Mouse (Mus musculus) hindbrain, embryonic 12.5 days (tissue): ENCODE measurements around the gene Gm49368. TPM values are rescaled to one million over a fixed set of nuclear protein-coding genes. Genes with fewer than 3 reads are reported as not detected.
"Not testable (repeated sequence)": the region's sequence is repeated elsewhere in the genome, so short reads cannot be mapped to it uniquely, and the experiment has no call there.

Experiments
- ATAC-seq: fragments of 200-750 bp; cut with Nextera tagmentation; 2 replicates; pipeline ENCODE4 v1.8.0; 2017; ENCODE audit warnings: moderate TSS enrichment; ENCODE audit not compliant: low FRiP score
- H3K27ac ChIP-seq: fragments of 300-500 bp; sonication (generic); 2 replicates; pipeline ENCODE4 v1.5.1; 2016; ENCODE audit warnings: mild to moderate bottlenecking
- H3K27me3 ChIP-seq: fragments of 300-500 bp; sonication (generic); 2 replicates; pipeline ENCODE4 v1.6.1; 2016; ENCODE audit warnings: mild to moderate bottlenecking
- H3K36me3 ChIP-seq: fragments of 300-500 bp; sonication (generic); 2 replicates; pipeline ENCODE4 v1.6.1; 2016; ENCODE audit warnings: mild to moderate bottlenecking
- H3K4me1 ChIP-seq: fragments of 300-500 bp; sonication (generic); 2 replicates; pipeline ENCODE4 v1.6.1; 2016
- H3K4me2 ChIP-seq: fragments of 300-500 bp; sonication (generic); replicated peaks from 2 replicates; pipeline ENCODE4 v1.6.1; 2016; ENCODE audit warnings: mild to moderate bottlenecking
- H3K4me3 ChIP-seq: fragments of 300-500 bp; sonication (generic); 2 replicates; pipeline ENCODE4 v1.5.1; 2016; ENCODE audit warnings: mild to moderate bottlenecking
- H3K9ac ChIP-seq: fragments of 300-500 bp; sonication (generic); 2 replicates; pipeline ENCODE4 v1.6.1; 2016; ENCODE audit warnings: mild to moderate bottlenecking, moderate library complexity
- H3K9me3 ChIP-seq: fragments of 300-500 bp; sonication (generic); replicated peaks from 2 replicates; pipeline ENCODE4 v1.6.1; 2016; ENCODE audit warnings: mild to moderate bottlenecking
- WGBS: fragments of 180-500 bp; shearing (Covaris S2); methylation state at CpG from one replicate; pipeline ENCODE4 v1.1.7; 2016; 5-methylcytosine and 5-hydroxymethylcytosine counted together
- polyA plus RNA-seq: library from polyadenylated mRNA; unstranded; fragments of >200 nt; fragmentation: Nextera tagmentation; extraction: Ambion mirVana; gene quantifications from 2 replicates; pipeline ENCODE4 v1.2.1, GENCODE M21; 2016

Gene Gm49368
- not detected in 2 replicates for polyA plus RNA-seq

- Histone ChIP-seq H3K4me3 (no peak within 1 kb of the TSS), H3K36me3 (no peaks in the 10 kb centered on the region), H3K9me3 (no peaks in the 10 kb centered on the region), H3K27me3 (no peaks in the 10 kb centered on the region), H3K9ac (no peak within 1 kb of the TSS), H3K4me2 (no peak within 1 kb of the TSS), H3K27ac (no peak within 1 kb of the TSS), H3K4me1 (no peaks in the 10 kb centered on the region)
- no peak for ATAC-seq
- WGBS = 88% methylated on average over 7 of the region's 7 CpGs
Observed at GRCm38 (mm10) chr7:128062456-128062855, at the start of gene Gm49368, which contains the start of gene Itgam. Gene Gm49368, plus strand, starts transcription at chr7:128062683. Gene Itgam, plus strand, starts transcription at chr7:128062640.

- H3K4me3 ChIP-seq = no peak overlapping the region
- no peak overlapping the region for H3K4me2 ChIP-seq
- H3K27me3 ChIP-seq = no peaks in the 10 kb centered on the region
- H3K36me3 ChIP-seq = no peaks in the 10 kb centered on the region
- no peaks in the 10 kb centered on the region for H3K4me1 ChIP-seq
- no peaks in the 10 kb centered on the region for H3K9me3 ChIP-seq
- ATAC-seq = no peak
- H3K9ac ChIP-seq = no peak overlapping the region
- WGBS = 94% methylated on average over 13 of the region's 13 CpGs
- H3K27ac ChIP-seq = no peak overlapping the region
Observed at GRCm38 (mm10) chr7:128013116-128013515, 49.4 kb upstream of the Gm49368 start.

GRCm38 (mm10) chr7:128016134-128016533, 46.3 kb upstream of the Gm49368 start:
- H3K9ac ChIP-seq, H3K4me1 ChIP-seq, H3K27me3 ChIP-seq, H3K4me3 ChIP-seq, H3K9me3 ChIP-seq, H3K36me3 ChIP-seq, H3K27ac ChIP-seq, ATAC-seq, H3K4me2 ChIP-seq: not testable (repeated sequence)
- 81% methylated on average over 5 of the region's 5 CpGs for WGBS

- ATAC-seq = no peak
- Histone ChIP-seq H3K4me2 (no peak overlapping the region), H3K9me3 (no peaks in the 10 kb centered on the region), H3K9ac (no peak overlapping the region), H3K36me3 (no peaks in the 10 kb centered on the region), H3K27me3 (no peaks in the 10 kb centered on the region), H3K27ac (no peak overlapping the region), H3K4me3 (no peak overlapping the region), H3K4me1 (no peaks in the 10 kb centered on the region)
- WGBS = 91% methylated on average over 6 of the region's 6 CpGs
Observed at GRCm38 (mm10) chr7:128016650-128017049, 45.8 kb upstream of the Gm49368 start.

GRCm38 (mm10) chr7:128018275-128018674, 44.2 kb upstream of the Gm49368 start:
- no peaks in the 10 kb centered on the region for H3K4me1 ChIP-seq
- 86% methylated on average over 3 of the region's 3 CpGs for WGBS
- H3K9me3 ChIP-seq = no peaks in the 10 kb centered on the region
- H3K4me3 ChIP-seq = no peak overlapping the region
- H3K27ac ChIP-seq = no peak overlapping the region
- H3K9ac ChIP-seq = no peak overlapping the region
- no peak overlapping the region for H3K4me2 ChIP-seq
- H3K27me3 ChIP-seq = no peaks in the 10 kb centered on the region
- H3K36me3 ChIP-seq = no peaks in the 10 kb centered on the region
- no peak for ATAC-seq

- Histone ChIP-seq H3K4me1 (no peaks in the 10 kb centered on the region), H3K27ac (no peak overlapping the region), H3K4me3 (no peak overlapping the region), H3K4me2 (no peak overlapping the region), H3K36me3 (no peaks in the 10 kb centered on the region), H3K27me3 (no peaks in the 10 kb centered on the region), H3K9ac (no peak overlapping the region), H3K9me3 (no peaks in the 10 kb centered on the region)
- no peak for ATAC-seq
- WGBS = 86% methylated on average over 2 of the region's 2 CpGs
Observed at GRCm38 (mm10) chr7:128019187-128019586, 43.3 kb upstream of the Gm49368 start.

GRCm38 (mm10) chr7:128022974-128023373, 39.5 kb upstream of the Gm49368 start:
- no peaks in the 10 kb centered on the region for H3K36me3 ChIP-seq
- H3K9ac ChIP-seq = no peak overlapping the region
- H3K4me3 ChIP-seq = no peak overlapping the region
- no peak for ATAC-seq
- no peaks in the 10 kb centered on the region for H3K9me3 ChIP-seq
- H3K4me2 ChIP-seq = no peak overlapping the region
- WGBS = 66% methylated on average over 8 of the region's 8 CpGs
- no peaks in the 10 kb centered on the region for H3K4me1 ChIP-seq
- H3K27ac ChIP-seq = no peak overlapping the region
- no peaks in the 10 kb centered on the region for H3K27me3 ChIP-seq

- ATAC-seq = no peak
- Histone ChIP-seq H3K9ac (no peak overlapping the region), H3K27me3 (no peaks in the 10 kb centered on the region), H3K4me3 (no peak overlapping the region), H3K4me2 (no peak overlapping the region), H3K9me3 (no peaks in the 10 kb centered on the region), H3K36me3 (no peaks in the 10 kb centered on the region), H3K27ac (no peak overlapping the region), H3K4me1 (no peaks in the 10 kb centered on the region)
- 94% methylated on average over 4 of the region's 4 CpGs for whole genome bisulfite sequencing
Observed at GRCm38 (mm10) chr7:128023565-128023964, 38.9 kb upstream of the Gm49368 start.

GRCm38 (mm10) chr7:128024364-128024763, 38.1 kb upstream of the Gm49368 start:
- Histone ChIP-seq H3K4me3 (no peak overlapping the region), H3K27me3 (no peaks in the 10 kb centered on the region), H3K4me1 (no peaks in the 10 kb centered on the region), H3K27ac (no peak overlapping the region), H3K9ac (no peak overlapping the region), H3K4me2 (no peak overlapping the region), H3K9me3 (no peaks in the 10 kb centered on the region), H3K36me3 (no peaks in the 10 kb centered on the region)
- WGBS = 97% methylated on average over 9 of the region's 9 CpGs
- no peak for ATAC-seq

- Histone ChIP-seq H3K27me3 (no peaks in the 10 kb centered on the region), H3K9ac (no peak overlapping the region), H3K36me3 (no peaks in the 10 kb centered on the region), H3K4me1 (no peaks in the 10 kb centered on the region), H3K9me3 (no peaks in the 10 kb centered on the region), H3K4me3 (no peak overlapping the region), H3K27ac (no peak overlapping the region), H3K4me2 (no peak overlapping the region)
- WGBS = 82% methylated on average over 4 of the region's 4 CpGs
- ATAC-seq = no peak
Observed at GRCm38 (mm10) chr7:128024932-128025331, 37.6 kb upstream of the Gm49368 start.

GRCm38 (mm10) chr7:128025381-128025780, 37.1 kb upstream of the Gm49368 start:
- H3K27me3 ChIP-seq = no peaks in the 10 kb centered on the region
- no peaks in the 10 kb centered on the region for H3K4me1 ChIP-seq
- 83% methylated on average over 4 of the region's 4 CpGs for WGBS
- no peaks in the 10 kb centered on the region for H3K36me3 ChIP-seq
- no peak overlapping the region for H3K9ac ChIP-seq
- H3K27ac ChIP-seq = no peak overlapping the region
- no peaks in the 10 kb centered on the region for H3K9me3 ChIP-seq
- ATAC-seq = no peak
- H3K4me2 ChIP-seq = no peak overlapping the region
- H3K4me3 ChIP-seq = no peak overlapping the region

GRCm38 (mm10) chr7:128031403-128031976, 31.0 kb upstream of the Gm49368 start:
- Histone ChIP-seq H3K4me3 (no peak overlapping the region), H3K36me3 (no peaks in the 10 kb centered on the region), H3K9me3 (no peaks in the 10 kb centered on the region), H3K4me1 (no peaks in the 10 kb centered on the region), H3K9ac (no peak overlapping the region), H3K27ac (no peak overlapping the region), H3K27me3 (no peaks in the 10 kb centered on the region), H3K4me2 (no peak overlapping the region)
- ATAC-seq = no peak
- 40% methylated on average over 9 of the region's 9 CpGs for WGBS

GRCm38 (mm10) chr7:128032290-128032988, 30.0 kb upstream of the Gm49368 start:
- no peak for ATAC-seq
- Histone ChIP-seq H3K36me3 (no peaks in the 10 kb centered on the region), H3K9me3 (no peaks in the 10 kb centered on the region), H3K4me3 (no peak overlapping the region), H3K27ac (no peak overlapping the region), H3K4me1 (no peaks in the 10 kb centered on the region), H3K9ac (no peak overlapping the region), H3K27me3 (no peaks in the 10 kb centered on the region), H3K4me2 (no peak overlapping the region)
- WGBS = 92% methylated on average over 5 of the region's 5 CpGs
